Mouse (Mus musculus): ENCODE results near the gene Cox10. TPM values are rescaled to one million over a fixed set of nuclear protein-coding genes. Genes with fewer than 3 reads are reported as not detected.

Gene Cox10
- total and polyA plus RNA-seq, 3 experiments: 23.4 to 60.3 (median 35.2) TPM

DNA sequence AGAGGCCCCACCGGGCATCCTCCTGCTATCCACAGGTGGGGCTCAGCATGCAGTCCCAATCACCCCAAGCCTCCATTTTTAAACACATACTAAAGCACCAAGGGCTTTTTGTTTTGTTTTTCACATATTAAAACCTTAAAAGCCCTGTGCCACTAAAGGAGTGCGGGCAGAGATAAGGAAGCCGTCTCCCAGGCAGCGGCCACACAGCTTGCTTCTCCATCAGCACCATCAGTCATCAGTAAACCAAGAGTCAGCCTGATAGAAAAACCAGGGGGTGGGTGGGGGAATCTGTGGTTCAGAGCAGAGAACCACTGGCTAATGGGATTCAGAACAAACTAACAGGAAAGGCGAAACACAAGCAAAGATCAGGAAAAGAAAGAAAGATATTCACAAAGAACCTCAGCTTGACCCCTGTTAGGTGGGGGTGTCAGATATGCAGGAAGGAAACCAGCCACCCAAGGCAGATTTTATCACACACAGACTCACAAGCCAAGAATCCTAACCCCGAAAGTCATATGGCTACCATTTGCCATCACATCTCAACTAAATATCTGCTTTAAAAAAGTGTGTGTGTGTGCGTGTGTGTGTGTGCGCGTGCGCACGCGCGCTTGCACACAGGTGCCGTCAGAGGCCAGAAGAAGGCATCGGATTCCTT is 41.7 kb downstream of the Cox10 start:
- Histone ChIP-seq H3K4me1 (ENCODE audit: control insufficient read depth in 1 of 2, insufficient read depth in 2 of 2) (peaks cover 0 to 18% of the 10 kb centered on the region in 2 experiments; a peak in 2 of 4 replicates), H3K36me3 (replicated peaks in 1 of 2; ENCODE audit: control insufficient read depth in 1 of 2, insufficient read depth in 1 of 2, low read length in 1 of 2) (peaks cover under 1 to 64% of the 10 kb centered on the region in 2 experiments)

DNA sequence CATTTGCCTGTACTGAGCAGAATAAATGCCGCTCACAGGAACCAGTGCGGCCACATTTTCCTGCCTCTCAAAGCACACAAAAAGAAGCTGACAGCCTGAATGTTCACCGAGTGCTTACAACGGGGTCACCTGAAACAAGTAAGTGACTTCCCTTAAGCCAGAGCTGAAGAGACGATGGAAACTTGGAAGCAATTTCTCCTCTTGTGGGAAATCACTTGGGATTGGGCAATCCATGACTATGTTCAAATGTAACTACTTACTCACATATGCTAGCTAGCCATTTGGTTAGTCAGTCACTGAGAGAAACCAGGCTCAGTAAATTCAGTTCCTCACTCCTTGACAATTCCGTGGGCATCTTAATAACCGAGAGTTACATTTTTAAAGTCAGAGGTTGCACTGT is 43.0 kb downstream of the Cox10 start:
- Histone ChIP-seq H3K4me1 (ENCODE audit: control insufficient read depth in 1 of 2, insufficient read depth in 2 of 2) (peaks cover 0 to 18% of the 10 kb centered on the region in 2 experiments; a peak in 2 of 4 replicates), H3K4me2 (ENCODE audit: insufficient read depth, low read depth, poor library complexity, severe bottlenecking) (no peak overlapping the region), H3K9me3 (replicated peaks; ENCODE audit: low read length) (no peaks in the 10 kb centered on the region), H3K9ac (ENCODE audit: insufficient read depth, low read depth) (no peak overlapping the region), H3K36me3 (replicated peaks in 1 of 2; ENCODE audit: control insufficient read depth in 1 of 2, insufficient read depth in 1 of 2, low read length in 1 of 2) (peaks cover 0 to 60% of the 10 kb centered on the region in 2 experiments), H3K27ac (ENCODE audit: insufficient read depth, low read depth) (no peak overlapping the region), H3K79me2 (replicated peaks; ENCODE audit: control insufficient read depth, extremely low read depth, insufficient read depth, poor library complexity, severe bottlenecking) (peaks cover 2% of the 10 kb centered on the region; the same call in 1 of the 2 replicates), H3K4me3 (replicated peaks in 1 of 3; ENCODE audit: low read depth in 2 of 3, low read length in 2 of 3, poor library complexity in 1 of 3) (no peak overlapping the region), H3K27me3 (replicated peaks) (no peaks in the 10 kb centered on the region)
- no peak for DNase-seq (ENCODE audit: extremely low read depth)
- dilution Hi-C loops (cut with MboI; ENCODE audit: extremely low pct_ligation_motif_present, extremely low pct_unique_long_range_greater_than_20kb, low sequenced_read_pairs): no loop called here
- in situ Hi-C loops (cut with MboI; ENCODE audit: low pct_ligation_motif_present, low pct_unique_long_range_greater_than_20kb, low sequenced_read_pairs): no loop called here
- TF ChIP-seq JUN (IDR thresholded peaks at IDR 0.05; ENCODE audit: insufficient read depth, low read depth, low read length) (no peak), GABPA (IDR thresholded peaks at IDR 0.05; ENCODE audit: insufficient replicate concordance, low read depth, low read length) (no peak), MXI1 (IDR thresholded peaks at IDR 0.05; ENCODE audit: low read depth, low read length) (no peak), ETS1 (conservative IDR thresholded peaks at IDR 0.05; ENCODE audit: low read depth, low read length) (no peak)

More for the DNA sequence above, 41.7 kb downstream of the Cox10 start:
- no peak overlapping the region for H3K4me2 ChIP-seq (ENCODE audit: insufficient read depth, low read depth, poor library complexity, severe bottlenecking)
- in situ Hi-C loops (cut with MboI; ENCODE audit: low pct_ligation_motif_present, low pct_unique_long_range_greater_than_20kb, low sequenced_read_pairs): no loop called here
- H3K79me2 ChIP-seq (replicated peaks; ENCODE audit: control insufficient read depth, extremely low read depth, insufficient read depth, poor library complexity, severe bottlenecking): peaks cover 2% of the 10 kb centered on the region; the same call in 1 of the 2 replicates
- H3K27me3 ChIP-seq (replicated peaks): no peaks in the 10 kb centered on the region
- no peak for DNase-seq (ENCODE audit: extremely low read depth)
- H3K9me3 ChIP-seq (replicated peaks; ENCODE audit: low read length): no peaks in the 10 kb centered on the region
- TF ChIP-seq POLR2AphosphoS2 (IDR thresholded peaks at IDR 0.05; ENCODE audit: low read depth, low read length) (no peak), RAD21 (IDR thresholded peaks at IDR 0.05; ENCODE audit: low read depth, low read length) (no peak), CTCF (conservative IDR thresholded peaks at IDR 0.05 in 1 of 2, IDR thresholded peaks at IDR 0.05 in 1 of 2; ENCODE audit: low read depth in 2 of 2, low read length in 2 of 2) (no peak), ETS1 (conservative IDR thresholded peaks at IDR 0.05; ENCODE audit: low read depth, low read length) (no peak), E2F4 (IDR thresholded peaks at IDR 0.05; ENCODE audit: insufficient replicate concordance, low read depth, low read length) (no peak), MAFK (IDR thresholded peaks at IDR 0.05; ENCODE audit: insufficient replicate concordance, low read length) (no peak), UBTF (IDR thresholded peaks at IDR 0.05; ENCODE audit: low read depth, low read length) (no peak), NRF1 (IDR thresholded peaks at IDR 0.05; ENCODE audit: low read depth, low read length) (no peak), HCFC1 (IDR thresholded peaks at IDR 0.05; ENCODE audit: low read depth, low read length) (no peak), CHD1 (IDR thresholded peaks at IDR 0.05; ENCODE audit: low read depth, low read length) (no peak), POLR2A (IDR thresholded peaks at IDR 0.05; ENCODE audit: low read depth, low read length) (no peak), USF1 (IDR thresholded peaks at IDR 0.05; ENCODE audit: low read depth, low read length) (no peak), JUN (IDR thresholded peaks at IDR 0.05; ENCODE audit: insufficient read depth, low read depth, low read length) (no peak), EP300 (IDR thresholded peaks at IDR 0.05; ENCODE audit: low read length) (no peak), KAT2A (IDR thresholded peaks at IDR 0.05; ENCODE audit: insufficient replicate concordance, low read length) (no peak), RCOR1 (conservative IDR thresholded peaks at IDR 0.05; ENCODE audit: low read depth, low read length) (no peak)
- no peak overlapping the region for H3K27ac ChIP-seq (ENCODE audit: insufficient read depth, low read depth)
- H3K4me3 ChIP-seq (replicated peaks in 1 of 3; ENCODE audit: low read depth in 2 of 3, low read length in 2 of 3, poor library complexity in 1 of 3): no peak overlapping the region
- dilution Hi-C loops (cut with MboI; ENCODE audit: extremely low pct_ligation_motif_present, extremely low pct_unique_long_range_greater_than_20kb, low sequenced_read_pairs): no loop called here
- H3K9ac ChIP-seq (ENCODE audit: insufficient read depth, low read depth): no peak overlapping the region

All from CH12.LX (cell line).